Mouse (Mus musculus): ENCODE data around the gene Map3k20. TPM values are rescaled to one million over a fixed set of nuclear protein-coding genes. Genes with fewer than 3 reads are reported as not detected.

The Map3k20 gene
- polyA plus RNA-seq, 1 experiment from 2014 or later: 10.1 TPM

DNA sequence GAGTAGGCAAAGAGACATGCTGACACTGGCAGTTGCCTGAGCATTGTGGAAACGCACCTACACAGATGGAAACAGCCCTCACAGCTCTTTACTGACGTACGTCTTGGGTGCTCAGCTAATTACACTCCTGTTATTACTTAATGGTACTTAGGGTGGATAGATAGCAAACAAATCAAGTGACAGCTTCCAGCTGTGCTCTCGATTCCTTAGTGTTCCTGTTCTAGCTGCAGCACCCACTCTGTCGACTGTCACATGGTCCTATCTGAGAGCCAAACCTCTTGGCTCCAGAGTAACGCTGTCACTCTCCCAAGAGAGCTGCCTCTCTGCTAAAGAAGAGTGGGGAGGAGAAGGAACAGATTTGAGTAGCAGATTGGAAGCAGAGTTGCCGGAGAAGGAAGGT, 80.5 kb downstream of the Map3k20 start:
- Histone ChIP-seq H3K36me3 (ENCODE audit: control insufficient read depth, insufficient read depth, low read length) (no peaks in the 10 kb centered on the region), H3K9me3 (ENCODE audit: control insufficient read depth, low read length) (no peaks in the 10 kb centered on the region), H3K27me3 (ENCODE audit: control insufficient read depth, insufficient read depth, low read length) (no peaks in the 10 kb centered on the region), H3K4me3 (ENCODE audit: low read depth, low read length) (no peak overlapping the region), H3K9ac (ENCODE audit: low read length) (no peak overlapping the region), H3K4me1 (ENCODE audit: control insufficient read depth, insufficient read depth, low read length) (no peaks in the 10 kb centered on the region), H3K27ac (replicated peaks; ENCODE audit: low read depth, low read length) (no peak overlapping the region), H3K4me2 (ENCODE audit: low read depth, severe bottlenecking) (no peak overlapping the region)
- ATAC-seq (ENCODE audit: insufficient number of reproducible peaks, low FRiP score, low TSS enrichment, low read depth) (no peak), DNase-seq (ENCODE audit: low spot score) (no peak)
- WGBS: 49% methylated on average over 7 of the region's 7 CpGs

DNA sequence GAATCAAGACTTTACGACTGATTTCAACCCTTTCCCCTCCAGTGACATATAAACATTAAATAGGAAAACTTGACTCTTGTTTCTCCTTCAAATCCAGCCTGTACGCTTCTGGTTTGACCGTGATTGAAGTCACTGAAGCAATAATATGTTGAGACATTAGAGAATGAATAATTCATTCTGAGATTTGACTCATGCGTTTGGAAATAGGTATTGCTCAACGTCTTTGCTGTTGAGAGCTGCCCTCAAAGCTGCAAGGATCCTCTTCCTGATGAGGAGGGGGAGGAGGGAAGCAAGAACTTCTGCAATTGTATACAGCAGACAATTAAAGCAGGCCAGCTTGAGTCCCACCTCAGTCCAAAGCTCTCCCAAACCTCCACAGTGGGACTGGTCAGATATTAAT, 81.1 kb downstream of the Map3k20 start:
- ATAC-seq (ENCODE audit: insufficient number of reproducible peaks, low FRiP score, low TSS enrichment, low read depth) (no peak), DNase-seq (ENCODE audit: low spot score) (no peak)
- no peaks in the 10 kb centered on the region for H3K9me3 ChIP-seq (ENCODE audit: control insufficient read depth, low read length)
- H3K4me3 ChIP-seq (ENCODE audit: low read depth, low read length): no peak overlapping the region
- WGBS: 86% methylated on average over 5 of the region's 5 CpGs
- H3K27me3 ChIP-seq (ENCODE audit: control insufficient read depth, insufficient read depth, low read length): no peaks in the 10 kb centered on the region
- no peak overlapping the region for H3K27ac ChIP-seq (replicated peaks; ENCODE audit: low read depth, low read length)
- H3K9ac ChIP-seq (ENCODE audit: low read length): no peak overlapping the region
- no peaks in the 10 kb centered on the region for H3K4me1 ChIP-seq (ENCODE audit: control insufficient read depth, insufficient read depth, low read length)
- no peaks in the 10 kb centered on the region for H3K36me3 ChIP-seq (ENCODE audit: control insufficient read depth, insufficient read depth, low read length)
- no peak overlapping the region for H3K4me2 ChIP-seq (ENCODE audit: low read depth, severe bottlenecking)

DNA sequence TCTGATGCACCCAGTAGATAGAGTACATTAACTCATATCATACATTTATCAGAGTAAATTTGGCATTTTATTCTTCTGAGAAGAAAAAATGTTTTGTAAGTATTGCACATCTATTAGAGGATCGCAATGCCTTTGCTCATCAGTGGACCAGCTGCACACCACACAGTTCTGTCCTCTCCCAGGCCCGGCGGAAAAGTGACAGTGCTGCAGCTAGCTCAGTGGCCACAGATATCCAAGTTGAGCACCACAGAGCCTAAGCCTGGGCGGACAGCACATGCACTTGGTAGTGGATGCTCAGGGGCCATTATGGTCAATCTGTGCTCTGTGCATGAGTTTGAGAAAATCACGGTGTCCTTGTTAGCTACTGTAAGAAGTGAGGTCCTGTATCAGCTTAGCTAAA, 82.4 kb downstream of the Map3k20 start:
- no peak for DNase-seq (ENCODE audit: low spot score)
- Histone ChIP-seq H3K27me3 (ENCODE audit: control insufficient read depth, insufficient read depth, low read length) (no peaks in the 10 kb centered on the region), H3K9me3 (ENCODE audit: control insufficient read depth, low read length) (no peaks in the 10 kb centered on the region), H3K4me2 (ENCODE audit: low read depth, severe bottlenecking) (no peak overlapping the region), H3K36me3 (ENCODE audit: control insufficient read depth, insufficient read depth, low read length) (no peaks in the 10 kb centered on the region), H3K27ac (replicated peaks; ENCODE audit: low read depth, low read length) (no peak overlapping the region), H3K4me3 (ENCODE audit: low read depth, low read length) (no peak overlapping the region), H3K4me1 (ENCODE audit: control insufficient read depth, insufficient read depth, low read length) (no peaks in the 10 kb centered on the region), H3K9ac (ENCODE audit: low read length) (no peak overlapping the region)
- no peak for ATAC-seq (ENCODE audit: insufficient number of reproducible peaks, low FRiP score, low TSS enrichment, low read depth)
- WGBS: 92% methylated on average over 5 of the region's 5 CpGs

DNA sequence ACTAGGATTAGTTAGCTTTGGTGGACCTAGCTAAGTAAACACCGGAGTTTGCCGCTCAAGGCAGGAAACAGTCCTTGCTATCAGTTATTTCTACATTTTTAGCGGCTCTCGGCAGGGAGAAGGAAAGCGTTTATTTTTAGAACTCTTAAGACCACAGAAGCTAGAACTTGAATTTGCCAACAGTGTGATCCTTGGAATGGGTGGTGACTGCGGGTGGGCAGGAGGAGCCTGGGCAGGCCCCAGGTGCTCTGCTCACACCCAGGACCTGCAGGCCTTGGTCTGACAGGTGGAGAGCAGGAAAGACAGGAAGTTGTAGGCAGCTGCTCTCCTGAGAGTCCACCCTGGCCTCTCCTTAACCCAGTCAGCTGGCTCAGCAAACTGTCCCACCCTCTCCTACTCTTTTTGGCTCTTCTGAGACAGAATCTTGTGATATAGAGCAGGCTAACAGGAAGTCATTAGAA, 83.7 kb downstream of the Map3k20 start:
- no peak overlapping the region for H3K27ac ChIP-seq (replicated peaks; ENCODE audit: low read depth, low read length)
- no peak overlapping the region for H3K9ac ChIP-seq (ENCODE audit: low read length)
- WGBS: 90% methylated on average over 6 of the region's 6 CpGs
- ATAC-seq (ENCODE audit: insufficient number of reproducible peaks, low FRiP score, low TSS enrichment, low read depth): no peak
- H3K4me3 ChIP-seq (ENCODE audit: low read depth, low read length): no peak overlapping the region
- no peaks in the 10 kb centered on the region for H3K9me3 ChIP-seq (ENCODE audit: control insufficient read depth, low read length)
- H3K4me2 ChIP-seq (ENCODE audit: low read depth, severe bottlenecking): no peak overlapping the region
- H3K27me3 ChIP-seq (ENCODE audit: control insufficient read depth, insufficient read depth, low read length): no peaks in the 10 kb centered on the region
- H3K36me3 ChIP-seq (ENCODE audit: control insufficient read depth, insufficient read depth, low read length): no peaks in the 10 kb centered on the region
- no peak for DNase-seq (ENCODE audit: low spot score)
- H3K4me1 ChIP-seq (ENCODE audit: control insufficient read depth, insufficient read depth, low read length): no peaks in the 10 kb centered on the region

DNA sequence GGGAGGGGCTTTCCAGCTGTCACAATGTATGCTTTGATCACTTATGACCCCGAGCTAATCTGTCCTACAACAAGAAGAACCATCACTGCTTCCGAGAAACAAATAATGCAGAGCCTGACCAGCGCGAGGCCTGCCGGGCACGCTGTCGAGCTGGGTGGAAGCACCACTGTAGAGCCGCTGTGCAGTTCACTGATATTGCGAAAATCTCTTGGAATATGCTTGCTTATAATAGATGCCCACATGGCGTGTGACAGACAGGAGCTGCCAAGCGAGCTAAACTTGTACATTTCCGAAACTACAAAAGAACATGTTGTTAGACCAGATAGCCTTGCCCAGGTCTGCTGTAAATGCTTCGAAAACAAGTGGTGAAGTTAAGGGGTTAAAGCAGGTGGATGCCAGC, 86.7 kb downstream of the Map3k20 start:
- H3K9me3 ChIP-seq (ENCODE audit: control insufficient read depth, low read length): no peaks in the 10 kb centered on the region; the same call in 1 of the 2 replicates
- no peak overlapping the region for H3K27ac ChIP-seq (replicated peaks; ENCODE audit: low read depth, low read length)
- H3K4me1 ChIP-seq (ENCODE audit: control insufficient read depth, insufficient read depth, low read length): no peaks in the 10 kb centered on the region
- no peak overlapping the region for H3K9ac ChIP-seq (ENCODE audit: low read length)
- no peak overlapping the region for H3K4me2 ChIP-seq (ENCODE audit: low read depth, severe bottlenecking)
- no peaks in the 10 kb centered on the region for H3K27me3 ChIP-seq (ENCODE audit: control insufficient read depth, insufficient read depth, low read length)
- ATAC-seq (ENCODE audit: insufficient number of reproducible peaks, low FRiP score, low TSS enrichment, low read depth) (no peak), DNase-seq (ENCODE audit: low spot score) (no peak)
- no peak overlapping the region for H3K4me3 ChIP-seq (ENCODE audit: low read depth, low read length)
- WGBS: 88% methylated on average over 13 of the region's 13 CpGs
- peaks cover 2% of the 10 kb centered on the region; the same call in 1 of the 2 replicates for H3K36me3 ChIP-seq (ENCODE audit: control insufficient read depth, insufficient read depth, low read length)

DNA sequence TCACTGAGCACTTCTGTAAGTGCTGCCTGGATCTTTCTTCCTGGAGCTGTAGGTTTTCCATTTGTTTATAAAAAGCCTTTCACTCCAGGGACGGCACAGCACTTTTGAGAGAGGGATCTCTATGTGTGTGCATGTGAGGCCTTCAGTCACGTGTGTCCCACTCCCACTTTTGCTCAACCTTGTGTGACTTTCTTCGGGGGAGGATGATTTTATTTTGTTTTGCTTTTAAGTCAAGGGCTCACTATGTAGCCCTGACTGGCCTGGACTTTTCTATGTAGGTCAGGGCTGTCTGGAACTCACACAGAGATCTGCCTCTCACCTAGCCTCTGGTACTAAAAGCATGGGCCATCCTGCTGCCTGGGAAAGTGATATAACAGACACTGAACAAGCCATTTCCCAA, 88.6 kb downstream of the Map3k20 start:
- Histone ChIP-seq H3K36me3 (ENCODE audit: control insufficient read depth, insufficient read depth, low read length) (peaks cover 2% of the 10 kb centered on the region; the same call in 1 of the 2 replicates), H3K27me3 (ENCODE audit: control insufficient read depth, insufficient read depth, low read length) (no peaks in the 10 kb centered on the region), H3K9me3 (ENCODE audit: control insufficient read depth, low read length) (no peaks in the 10 kb centered on the region; the same call in 1 of the 2 replicates), H3K4me3 (ENCODE audit: low read depth, low read length) (no peak overlapping the region), H3K27ac (replicated peaks; ENCODE audit: low read depth, low read length) (no peak overlapping the region), H3K9ac (ENCODE audit: low read length) (no peak overlapping the region), H3K4me2 (ENCODE audit: low read depth, severe bottlenecking) (no peak overlapping the region), H3K4me1 (ENCODE audit: control insufficient read depth, insufficient read depth, low read length) (no peaks in the 10 kb centered on the region)
- DNase-seq (ENCODE audit: low spot score): no peak
- ATAC-seq (ENCODE audit: insufficient number of reproducible peaks, low FRiP score, low TSS enrichment, low read depth): no peak
- 68% methylated on average over 3 of the region's 3 CpGs for WGBS

DNA sequence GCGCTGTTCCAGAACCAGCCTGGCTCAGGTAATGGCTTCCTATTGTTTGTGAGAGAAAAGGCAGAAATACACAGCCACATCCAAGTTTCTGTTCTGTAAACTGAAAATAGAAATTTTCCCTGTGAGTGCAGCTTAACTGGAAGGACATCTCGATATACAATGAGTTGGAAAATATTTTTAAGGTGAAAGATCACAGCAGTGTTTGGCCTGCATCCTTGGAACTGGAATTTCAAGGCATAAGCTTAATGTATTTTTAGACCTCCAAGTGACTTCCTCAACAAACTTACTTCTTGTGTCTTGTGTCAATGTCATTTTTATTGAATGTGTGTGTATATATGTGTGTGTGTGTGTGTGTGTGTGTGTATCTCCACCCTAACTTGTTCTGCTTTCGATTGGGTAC, 90.4 kb downstream of the Map3k20 start:
- Histone ChIP-seq H3K9ac (ENCODE audit: low read length) (no peak overlapping the region), H3K9me3 (ENCODE audit: control insufficient read depth, low read length) (no peaks in the 10 kb centered on the region; the same call in 1 of the 2 replicates), H3K4me1 (ENCODE audit: control insufficient read depth, insufficient read depth, low read length) (no peaks in the 10 kb centered on the region), H3K4me3 (ENCODE audit: low read depth, low read length) (no peak overlapping the region), H3K27ac (replicated peaks; ENCODE audit: low read depth, low read length) (no peak overlapping the region), H3K36me3 (ENCODE audit: control insufficient read depth, insufficient read depth, low read length) (peaks cover 2% of the 10 kb centered on the region; the same call in 1 of the 2 replicates), H3K27me3 (ENCODE audit: control insufficient read depth, insufficient read depth, low read length) (no peaks in the 10 kb centered on the region), H3K4me2 (ENCODE audit: low read depth, severe bottlenecking) (no peak overlapping the region)
- DNase-seq (ENCODE audit: low spot score) (no peak), ATAC-seq (ENCODE audit: insufficient number of reproducible peaks, low FRiP score, low TSS enrichment, low read depth) (no peak)
- 91% methylated on average over 3 of the region's 3 CpGs for WGBS

DNA sequence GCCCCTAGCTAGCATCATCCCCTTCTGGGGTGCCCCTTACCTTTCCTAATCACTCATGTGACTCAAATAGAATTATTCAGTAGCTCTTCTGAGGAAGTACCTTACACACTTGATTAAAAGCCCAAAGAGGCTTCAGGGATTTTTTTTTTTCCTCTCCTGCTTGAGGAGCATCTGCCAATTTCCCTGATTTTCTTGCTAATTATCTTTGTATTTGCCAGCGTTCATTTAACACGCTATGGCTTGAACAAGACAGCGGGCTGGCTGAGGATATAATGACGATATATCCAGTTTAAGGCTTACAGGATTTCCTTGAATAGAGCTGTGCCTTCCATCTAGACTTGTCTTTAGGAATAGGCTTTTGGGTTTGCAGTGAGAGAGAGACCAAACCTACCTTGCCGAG, 91.5 kb downstream of the Map3k20 start:
- Histone ChIP-seq H3K9me3 (ENCODE audit: control insufficient read depth, low read length) (no peaks in the 10 kb centered on the region; the same call in 1 of the 2 replicates), H3K9ac (ENCODE audit: low read length) (no peak overlapping the region), H3K4me1 (ENCODE audit: control insufficient read depth, insufficient read depth, low read length) (no peaks in the 10 kb centered on the region), H3K27ac (replicated peaks; ENCODE audit: low read depth, low read length) (no peak overlapping the region), H3K4me3 (ENCODE audit: low read depth, low read length) (no peak overlapping the region), H3K4me2 (ENCODE audit: low read depth, severe bottlenecking) (no peak overlapping the region), H3K27me3 (ENCODE audit: control insufficient read depth, insufficient read depth, low read length) (no peaks in the 10 kb centered on the region), H3K36me3 (ENCODE audit: control insufficient read depth, insufficient read depth, low read length) (peaks cover 2% of the 10 kb centered on the region; the same call in 1 of the 2 replicates)
- DNase-seq (ENCODE audit: low spot score) (no peak), ATAC-seq (ENCODE audit: insufficient number of reproducible peaks, low FRiP score, low TSS enrichment, low read depth) (no peak)
- WGBS: 95% methylated on average over 5 of the region's 5 CpGs

DNA sequence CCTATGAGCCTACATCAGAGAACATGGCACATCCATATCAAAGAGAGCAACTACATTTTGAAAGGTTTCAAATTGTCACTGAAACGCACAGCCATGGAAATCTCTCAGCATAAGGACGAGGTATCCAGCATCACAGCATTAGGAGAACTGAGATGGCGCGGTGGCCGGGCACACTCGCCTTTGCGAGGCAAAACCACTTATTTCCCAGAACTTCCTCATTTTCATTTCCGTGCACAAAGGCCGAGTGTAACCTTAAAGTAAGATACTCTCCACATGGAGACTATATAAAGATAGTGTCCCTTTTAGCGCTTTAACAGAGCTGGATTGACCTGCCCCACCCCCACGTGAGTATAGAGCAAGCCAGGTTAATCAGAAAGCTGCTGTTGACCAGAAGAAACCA, 94.0 kb downstream of the Map3k20 start:
- ATAC-seq (ENCODE audit: insufficient number of reproducible peaks, low FRiP score, low TSS enrichment, low read depth) (no peak), DNase-seq (ENCODE audit: low spot score) (no peak)
- no peaks in the 10 kb centered on the region for H3K27me3 ChIP-seq (ENCODE audit: control insufficient read depth, insufficient read depth, low read length)
- H3K36me3 ChIP-seq (ENCODE audit: control insufficient read depth, insufficient read depth, low read length): peaks cover 1% of the 10 kb centered on the region; the same call in 1 of the 2 replicates
- no peaks in the 10 kb centered on the region; the same call in 1 of the 2 replicates for H3K9me3 ChIP-seq (ENCODE audit: control insufficient read depth, low read length)
- H3K27ac ChIP-seq (replicated peaks; ENCODE audit: low read depth, low read length): no peak overlapping the region
- no peak overlapping the region for H3K4me3 ChIP-seq (ENCODE audit: low read depth, low read length)
- H3K9ac ChIP-seq (ENCODE audit: low read length): no peak overlapping the region
- peaks cover 8% of the 10 kb centered on the region; the same call in 1 of the 2 replicates for H3K4me1 ChIP-seq (ENCODE audit: control insufficient read depth, insufficient read depth, low read length)
- no peak overlapping the region for H3K4me2 ChIP-seq (ENCODE audit: low read depth, severe bottlenecking)
- WGBS: 86% methylated on average over 11 of the region's 11 CpGs

Data from limb, embryonic 11.5 days (tissue).